Mouse (Mus musculus) common myeloid progenitor, adult 5-6 weeks (primary cell): ENCODE data around the gene Slco1b2. TPM values are rescaled to one million over a fixed set of nuclear protein-coding genes. Genes with fewer than 3 reads are reported as not detected.
"Not testable (repeated sequence)": the region's sequence is repeated elsewhere in the genome, so short reads cannot be mapped to it uniquely, and the experiment has no call there.

Experiments
- ATAC-seq: replicated peaks from 2 replicates; pipeline ENCODE4 v1.8.0; 2016; ENCODE audit warnings: low read depth, mild to moderate bottlenecking, moderate TSS enrichment, inconsistent platforms; ENCODE audit not compliant: poor library complexity, severe bottlenecking
- total RNA-seq: library from RNA; stranded (forward); fragments of 200-1000, 187-1606 nt; gene quantifications from 2 replicates; pipeline ENCODE4 v1.2.3, GENCODE M21; 2017

Gene Slco1b2
- not detected in 2 replicates for total RNA-seq

GRCm38 (mm10) chr6:141629291-141629690 is at the start of gene Slco1b2:
Gene Slco1b2 (plus strand): TSS chr6:141629518.
- no peak for ATAC-seq

GRCm38 (mm10) chr6:141584791-141585403 is 44.4 kb upstream of the Slco1b2 start:
- no peak for ATAC-seq

GRCm38 (mm10) chr6:141590002-141590401 is 39.3 kb upstream of the Slco1b2 start:
- no peak for ATAC-seq

- not testable (repeated sequence) for ATAC-seq
Measured at GRCm38 (mm10) chr6:141590598-141591200, 38.6 kb upstream of the Slco1b2 start.

GRCm38 (mm10) chr6:141596081-141596480 is 33.2 kb upstream of the Slco1b2 start:
- no peak for ATAC-seq

- ATAC-seq: no peak
Measured at GRCm38 (mm10) chr6:141597037-141597436, 32.3 kb upstream of the Slco1b2 start.

GRCm38 (mm10) chr6:141600940-141601339 is 28.4 kb upstream of the Slco1b2 start:
- ATAC-seq: no peak

- no peak for ATAC-seq
Measured at GRCm38 (mm10) chr6:141610702-141611260, 18.5 kb upstream of the Slco1b2 start.

- ATAC-seq: no peak
Measured at GRCm38 (mm10) chr6:141614017-141614416, 15.3 kb upstream of the Slco1b2 start.

GRCm38 (mm10) chr6:141615348-141615747 is 14.0 kb upstream of the Slco1b2 start:
- no peak for ATAC-seq

- ATAC-seq: no peak
Measured at GRCm38 (mm10) chr6:141632935-141633334, 3.6 kb downstream of the Slco1b2 start.

GRCm38 (mm10) chr6:141635250-141635649 is 5.9 kb downstream of the Slco1b2 start:
- no peak for ATAC-seq

GRCm38 (mm10) chr6:141640639-141641038 is 11.3 kb downstream of the Slco1b2 start:
- ATAC-seq: no peak

- no peak for ATAC-seq
Measured at GRCm38 (mm10) chr6:141687008-141687407, 57.7 kb downstream of the Slco1b2 start.

GRCm38 (mm10) chr6:141691246-141691645 is 61.9 kb downstream of the Slco1b2 start:
- no peak for ATAC-seq

Other genes with a start within 250 kb of the Slco1b2 start
- not detected in 2 replicates for gene Slco1c1, start 105.2 kb upstream of the Slco1b2 start, total RNA-seq
- gene Gm5724, start 144.3 kb downstream of the Slco1b2 start, total RNA-seq: not detected in 2 replicates
- gene Slco1a4, start 226.7 kb downstream of the Slco1b2 start, total RNA-seq: not detected in 2 replicates